Mouse (Mus musculus): ENCODE results near the gene Lrrc63. TPM values are rescaled to one million over a fixed set of nuclear protein-coding genes. Genes with fewer than 3 reads are reported as not detected.

The Lrrc63 gene
- total RNA-seq, 2 experiments from 2014 or later = not detected

DNA sequence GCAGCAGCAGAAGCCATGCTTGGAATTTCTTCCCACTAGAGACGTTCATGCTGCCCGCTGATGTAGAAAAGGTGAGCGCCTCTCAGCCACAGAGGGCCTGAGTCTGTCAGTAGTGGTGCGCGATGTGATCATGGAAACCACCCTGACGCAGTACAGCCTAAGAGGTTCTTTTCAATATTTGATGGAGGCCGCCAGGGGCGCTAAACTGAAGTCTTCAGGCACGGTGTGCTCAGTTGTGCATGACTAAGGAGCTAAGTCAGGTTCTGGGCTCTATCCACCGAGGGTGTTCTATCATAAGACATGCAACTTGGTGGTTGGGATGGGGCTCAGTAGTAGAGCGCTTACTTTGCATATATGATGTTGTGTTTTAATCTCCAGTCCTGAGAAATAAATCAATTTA is 95.2 kb downstream of the Lrrc63 start:
- no peak for DNase-seq (ENCODE audit: extremely low spot score in 1 of 2, low spot score in 1 of 2)

Other genes with a start within 250 kb of the Lrrc63 start
- 10 to 100 TPM; 17.8 to 18.9 TPM for gene Lrch1, start 183.0 kb downstream of the Lrrc63 start, total RNA-seq (2021)
- 1 to 10 TPM in 1 of 2 experiments, under 1 TPM in 1; 0.99 to 1.0 TPM for gene Rubcnl, start 114.9 kb downstream of the Lrrc63 start, total RNA-seq (2021)
- 1 to 10 TPM; 7.8 to 8.8 TPM for gene Lcp1, start 220 bp upstream of the Lrrc63 start, total RNA-seq (2021)
- gene Cpb2, start 111.4 kb upstream of the Lrrc63 start, total RNA-seq (2021) = not detected
- gene Zc3h13, start 153.5 kb upstream of the Lrrc63 start, total RNA-seq (2021) = 10 to 100 TPM; 50.9 to 51.9 TPM